Mouse (Mus musculus): ENCODE data around the gene Nfkbid. TPM values are rescaled to one million over a fixed set of nuclear protein-coding genes. Genes with fewer than 3 reads are reported as not detected.

The Nfkbid gene
- polyA plus RNA-seq, 1 experiment from 2014 or later = 2.5 TPM

DNA sequence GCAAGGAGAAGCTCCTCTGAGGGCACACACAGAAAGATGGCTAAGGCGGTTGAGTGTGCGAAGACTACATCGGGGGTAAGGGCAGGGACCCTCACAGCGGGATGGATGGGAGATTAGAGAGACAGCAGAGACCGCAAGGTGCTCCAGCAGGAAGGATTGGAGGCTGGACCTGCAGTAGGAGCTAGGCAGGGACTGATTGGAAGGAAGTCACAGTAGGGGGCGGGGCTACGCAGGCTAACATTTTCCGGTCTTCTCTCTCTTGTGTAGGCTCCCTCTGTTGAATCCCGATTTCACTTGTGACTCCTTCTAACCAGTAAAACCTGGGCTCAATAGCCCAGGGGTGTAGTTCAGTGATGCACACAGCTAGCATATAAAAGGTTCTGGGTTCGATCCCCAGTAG, 15.3 kb downstream of the Nfkbid start:
- WGBS = 21% methylated on average over 10 of the region's 10 CpGs
- H3K9me3 ChIP-seq (ENCODE audit: control insufficient read depth, low read length) = no peaks in the 10 kb centered on the region
- no peak for ATAC-seq
- no peak overlapping the region for H3K27ac ChIP-seq (ENCODE audit: low read depth, low read length)
- H3K27me3 ChIP-seq (replicated peaks; ENCODE audit: control insufficient read depth, insufficient read depth, low read length) = no peaks in the 10 kb centered on the region
- no peak overlapping the region for H3K4me3 ChIP-seq (ENCODE audit: low read length)
- H3K36me3 ChIP-seq (ENCODE audit: control insufficient read depth, insufficient read depth, low read length) = peaks cover 38% of the 10 kb centered on the region
- H3K4me2 ChIP-seq (ENCODE audit: low read length) = no peak overlapping the region
- no peak overlapping the region for H3K9ac ChIP-seq (ENCODE audit: low read depth, low read length)
- no peaks in the 10 kb centered on the region; the same call in none of the 2 replicates for H3K4me1 ChIP-seq (ENCODE audit: control insufficient read depth, insufficient read depth, low read depth, low read length)

DNA sequence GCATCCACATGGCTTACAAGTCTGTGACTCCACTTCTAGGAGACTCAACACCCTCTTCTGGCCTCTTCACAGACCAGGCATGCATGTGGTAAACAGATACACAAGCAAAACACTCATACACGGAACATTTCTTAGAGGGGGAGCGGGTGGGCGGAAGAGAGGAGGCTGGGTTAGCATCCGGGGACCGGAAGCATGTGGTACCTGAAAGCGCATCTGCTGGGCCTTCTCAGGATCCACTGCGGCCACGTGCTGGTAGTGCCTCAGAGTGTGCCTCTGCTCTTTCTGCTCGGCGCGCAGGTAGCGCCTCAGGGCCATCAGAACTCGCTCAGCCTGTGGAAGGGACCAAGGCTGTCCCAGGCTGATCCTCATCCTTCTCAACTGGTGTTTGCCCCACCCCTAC, 18.2 kb downstream of the Nfkbid start:
- peaks cover 49% of the 10 kb centered on the region for H3K36me3 ChIP-seq (ENCODE audit: control insufficient read depth, insufficient read depth, low read length)
- no peaks in the 10 kb centered on the region for H3K27me3 ChIP-seq (replicated peaks; ENCODE audit: control insufficient read depth, insufficient read depth, low read length)
- H3K27ac ChIP-seq (ENCODE audit: low read depth, low read length) = no peak overlapping the region
- H3K4me1 ChIP-seq (ENCODE audit: control insufficient read depth, insufficient read depth, low read depth, low read length) = peaks cover 10% of the 10 kb centered on the region
- no peak overlapping the region for H3K4me3 ChIP-seq (ENCODE audit: low read length)
- ATAC-seq = no peak
- WGBS = 86% methylated on average over 13 of the region's 13 CpGs
- no peaks in the 10 kb centered on the region for H3K9me3 ChIP-seq (ENCODE audit: control insufficient read depth, low read length)
- no peak overlapping the region for H3K9ac ChIP-seq (ENCODE audit: low read depth, low read length)
- H3K4me2 ChIP-seq (ENCODE audit: low read length) = no peak overlapping the region

DNA sequence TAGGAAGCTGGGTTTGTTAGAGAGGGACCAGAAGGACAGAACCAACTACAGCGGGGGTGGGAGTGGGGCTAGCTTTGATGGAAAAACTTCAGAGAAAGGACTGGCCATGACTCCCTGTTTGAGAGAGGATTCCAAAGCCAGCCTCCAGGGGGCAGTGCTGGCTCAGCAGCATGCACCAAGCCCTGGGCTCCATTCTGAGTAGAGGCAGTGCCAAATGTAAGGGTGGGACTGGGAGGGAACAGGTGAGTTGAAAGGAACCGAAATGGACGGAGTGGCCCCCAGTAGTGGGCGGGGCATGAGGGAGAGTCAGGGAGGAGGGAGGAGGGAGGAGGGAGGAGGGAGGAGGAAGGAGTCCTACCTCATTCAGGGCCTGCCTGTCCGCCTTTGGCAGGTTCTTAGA, 19.2 kb downstream of the Nfkbid start:
- WGBS = 24% methylated on average over 5 of the region's 5 CpGs
- no peak overlapping the region for H3K27ac ChIP-seq (ENCODE audit: low read depth, low read length)
- H3K27me3 ChIP-seq (replicated peaks; ENCODE audit: control insufficient read depth, insufficient read depth, low read length) = no peaks in the 10 kb centered on the region
- peaks cover 10% of the 10 kb centered on the region for H3K4me1 ChIP-seq (ENCODE audit: control insufficient read depth, insufficient read depth, low read depth, low read length)
- H3K9ac ChIP-seq (ENCODE audit: low read depth, low read length) = no peak overlapping the region
- ATAC-seq = no peak
- H3K36me3 ChIP-seq (ENCODE audit: control insufficient read depth, insufficient read depth, low read length) = peaks cover 39% of the 10 kb centered on the region
- H3K4me2 ChIP-seq (ENCODE audit: low read length) = no peak overlapping the region
- no peaks in the 10 kb centered on the region for H3K9me3 ChIP-seq (ENCODE audit: control insufficient read depth, low read length)
- no peak overlapping the region for H3K4me3 ChIP-seq (ENCODE audit: low read length)

GRCm38 (mm10) chr7:30443696-30444095, 22.2 kb downstream of the Nfkbid start:
- peak overlapping the region; percentile 85 for H3K4me2 ChIP-seq (ENCODE audit: low read length)
- H3K27me3 ChIP-seq (replicated peaks; ENCODE audit: control insufficient read depth, insufficient read depth, low read length) = no peaks in the 10 kb centered on the region
- peaks cover 21% of the 10 kb centered on the region for H3K36me3 ChIP-seq (ENCODE audit: control insufficient read depth, insufficient read depth, low read length)
- no peak for ATAC-seq
- peaks cover 14% of the 10 kb centered on the region for H3K4me1 ChIP-seq (ENCODE audit: control insufficient read depth, insufficient read depth, low read depth, low read length)
- H3K9ac ChIP-seq (ENCODE audit: low read depth, low read length) = peak overlapping the region; percentile 97
- H3K27ac ChIP-seq (ENCODE audit: low read depth, low read length) = peak overlapping the region; percentile 98
- H3K4me3 ChIP-seq (ENCODE audit: low read length) = peak overlapping the region; percentile 93
- WGBS = 15% methylated on average over 9 of the region's 9 CpGs
- no peaks in the 10 kb centered on the region for H3K9me3 ChIP-seq (ENCODE audit: control insufficient read depth, low read length)

- Histone ChIP-seq H3K36me3 (ENCODE audit: control insufficient read depth, insufficient read depth, low read length) (peaks cover 21% of the 10 kb centered on the region), H3K4me1 (ENCODE audit: control insufficient read depth, insufficient read depth, low read depth, low read length) (peaks cover 14% of the 10 kb centered on the region), H3K9ac (ENCODE audit: low read depth, low read length) (peak overlapping the region; percentile 97), H3K27me3 (replicated peaks; ENCODE audit: control insufficient read depth, insufficient read depth, low read length) (no peaks in the 10 kb centered on the region), H3K4me2 (ENCODE audit: low read length) (peak overlapping the region; percentile 85), H3K27ac (ENCODE audit: low read depth, low read length) (peak overlapping the region; percentile 98), H3K4me3 (ENCODE audit: low read length) (peak overlapping the region; percentile 93), H3K9me3 (ENCODE audit: control insufficient read depth, low read length) (no peaks in the 10 kb centered on the region)
- ATAC-seq = peak; percentile 53
- WGBS = under 1% methylated on average over 38 of the region's 38 CpGs
These were observed 22.8 kb downstream of the Nfkbid start for GRCm38 (mm10) chr7:30444154-30444970.

DNA sequence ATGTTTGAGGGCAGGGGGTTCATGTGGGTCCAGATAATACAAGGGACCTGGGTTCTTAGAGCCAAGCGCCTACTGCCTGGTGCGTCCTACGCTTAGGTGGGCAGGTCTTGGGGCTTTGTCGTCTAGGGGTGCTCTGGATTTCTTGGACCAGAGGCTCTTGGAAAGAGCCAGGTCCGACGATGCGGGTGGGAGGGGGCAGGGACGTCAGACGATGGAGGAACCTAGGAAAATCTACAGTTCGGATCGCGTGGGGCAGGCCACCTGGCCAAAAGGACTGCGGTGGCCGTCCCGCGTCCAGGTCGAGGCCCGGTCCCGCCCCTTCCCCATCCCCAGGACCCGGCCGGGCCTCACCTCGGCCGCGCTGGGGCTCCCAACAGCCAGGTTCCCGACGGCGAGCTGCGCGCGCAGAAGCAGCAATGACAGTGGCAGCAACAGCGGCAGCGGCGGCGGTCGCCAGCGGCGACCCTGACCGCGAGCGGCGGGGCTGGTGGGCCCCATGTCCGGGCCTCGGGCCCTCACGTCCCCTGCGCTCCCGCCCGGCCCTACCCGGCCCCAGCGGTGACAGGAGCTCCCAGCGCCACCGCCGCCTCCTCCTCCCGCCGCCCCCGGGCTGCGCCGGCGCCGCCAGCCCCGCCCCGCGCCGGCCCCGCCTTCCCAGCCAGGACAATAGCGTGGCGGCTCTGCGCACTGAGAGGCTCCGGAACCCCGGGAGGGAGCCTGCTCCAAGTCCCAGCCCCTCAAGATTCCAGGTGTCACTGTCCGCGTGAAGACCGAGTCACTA, 23.6 kb downstream of the Nfkbid start, which contains the start of gene Aplp1:
Aplp1 (minus strand) TSS at position 565 of the 781 bp plus-strand sequence.
- ATAC-seq = peak; percentile 85
- Histone ChIP-seq H3K36me3 (ENCODE audit: control insufficient read depth, insufficient read depth, low read length) (peaks cover 15% of the 10 kb centered on the region), H3K4me3 (ENCODE audit: low read length) (peak within 1 kb of the TSS; percentile 93), H3K9ac (ENCODE audit: low read depth, low read length) (peak within 1 kb of the TSS; percentile 97), H3K4me1 (ENCODE audit: control insufficient read depth, insufficient read depth, low read depth, low read length) (peaks cover 14% of the 10 kb centered on the region), H3K4me2 (ENCODE audit: low read length) (peak within 1 kb of the TSS; percentile 85), H3K27ac (ENCODE audit: low read depth, low read length) (peak within 1 kb of the TSS; percentile 98), H3K9me3 (ENCODE audit: control insufficient read depth, low read length) (no peaks in the 10 kb centered on the region), H3K27me3 (replicated peaks; ENCODE audit: control insufficient read depth, insufficient read depth, low read length) (no peaks in the 10 kb centered on the region)
- under 1% methylated on average over 58 of the region's 72 CpGs for WGBS

DNA sequence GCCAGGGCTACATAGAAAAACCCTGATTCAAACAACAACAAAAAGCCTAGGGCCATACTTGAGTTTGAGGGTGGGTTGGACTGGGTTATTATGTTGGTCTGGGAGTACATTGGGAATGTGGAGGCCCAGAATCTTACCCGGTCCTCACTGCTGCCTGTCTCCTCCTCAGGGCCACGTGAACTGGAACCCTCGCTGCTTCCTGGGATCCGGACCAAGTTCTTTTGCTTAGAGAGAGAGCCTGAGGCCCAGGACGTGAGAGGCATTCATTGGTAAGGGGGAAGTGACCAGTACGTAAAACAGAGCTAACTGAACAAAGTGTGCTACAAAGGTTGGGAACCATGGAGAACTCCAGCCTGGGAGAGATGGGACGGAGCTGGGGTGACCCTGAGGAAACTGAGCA, 28.7 kb downstream of the Nfkbid start:
- no peak for ATAC-seq
- H3K27me3 ChIP-seq (replicated peaks; ENCODE audit: control insufficient read depth, insufficient read depth, low read length) = peaks cover 22% of the 10 kb centered on the region
- H3K4me1 ChIP-seq (ENCODE audit: control insufficient read depth, insufficient read depth, low read depth, low read length) = peaks cover 11% of the 10 kb centered on the region
- WGBS = 65% methylated on average over 7 of the region's 7 CpGs
- H3K36me3 ChIP-seq (ENCODE audit: control insufficient read depth, insufficient read depth, low read length) = no peaks in the 10 kb centered on the region
- no peaks in the 10 kb centered on the region for H3K9me3 ChIP-seq (ENCODE audit: control insufficient read depth, low read length)
- no peak overlapping the region for H3K4me2 ChIP-seq (ENCODE audit: low read length)
- H3K4me3 ChIP-seq (ENCODE audit: low read length) = no peak overlapping the region
- no peak overlapping the region for H3K9ac ChIP-seq (ENCODE audit: low read depth, low read length)
- no peak overlapping the region for H3K27ac ChIP-seq (ENCODE audit: low read depth, low read length)

DNA sequence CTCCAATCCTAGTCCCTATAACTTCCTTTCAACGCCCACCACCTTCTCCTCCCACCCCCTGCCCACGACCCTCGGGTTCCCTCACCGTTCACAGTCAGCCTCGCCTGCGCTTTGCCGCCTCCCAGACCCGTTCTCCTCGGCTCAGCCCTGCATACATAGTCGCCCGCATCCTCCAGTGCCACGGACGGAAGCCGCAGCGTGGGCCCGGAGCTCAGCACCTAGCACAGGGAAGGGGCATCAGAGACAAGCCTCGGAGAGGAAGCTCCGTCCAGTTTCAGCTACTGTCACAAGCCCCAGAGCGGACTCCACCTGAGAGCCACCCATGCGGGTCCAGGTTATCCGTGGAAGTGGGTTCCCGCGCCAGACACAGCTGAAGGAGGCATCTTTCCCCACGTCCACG, 31.8 kb downstream of the Nfkbid start:
- H3K27me3 ChIP-seq (replicated peaks; ENCODE audit: control insufficient read depth, insufficient read depth, low read length) = peaks cover 37% of the 10 kb centered on the region
- peaks cover 26% of the 10 kb centered on the region for H3K4me1 ChIP-seq (ENCODE audit: control insufficient read depth, insufficient read depth, low read depth, low read length)
- no peak overlapping the region for H3K27ac ChIP-seq (ENCODE audit: low read depth, low read length)
- H3K36me3 ChIP-seq (ENCODE audit: control insufficient read depth, insufficient read depth, low read length) = no peaks in the 10 kb centered on the region
- ATAC-seq = no peak
- peak overlapping the region; percentile 29 for H3K4me3 ChIP-seq (ENCODE audit: low read length)
- H3K9ac ChIP-seq (ENCODE audit: low read depth, low read length) = peak overlapping the region; percentile 43; the same call in 1 of the 2 replicates
- 13% methylated on average over 25 of the region's 25 CpGs for WGBS
- H3K9me3 ChIP-seq (ENCODE audit: control insufficient read depth, low read length) = no peaks in the 10 kb centered on the region
- peak overlapping the region; percentile 51 for H3K4me2 ChIP-seq (ENCODE audit: low read length)

DNA sequence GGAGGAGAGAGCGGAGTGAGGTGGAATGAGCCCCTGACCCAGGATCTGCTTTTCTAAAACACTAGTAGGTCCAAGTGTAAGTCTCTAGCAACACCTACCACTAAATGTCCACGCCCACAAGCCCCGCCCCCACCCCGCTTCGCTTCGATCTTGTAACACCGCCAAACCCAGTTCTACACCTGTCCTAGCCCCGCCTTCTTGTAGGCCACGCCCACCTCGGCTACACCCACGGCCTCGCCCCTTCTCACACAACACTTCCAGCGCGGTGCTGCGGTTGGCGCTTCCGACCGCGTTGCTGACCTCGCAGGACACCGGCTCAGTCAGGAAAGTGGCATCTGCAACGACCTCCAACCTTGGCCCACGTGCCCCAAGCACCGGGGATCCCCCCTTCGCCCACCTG, 32.2 kb downstream of the Nfkbid start:
- Histone ChIP-seq H3K4me1 (ENCODE audit: control insufficient read depth, insufficient read depth, low read depth, low read length) (peaks cover 26% of the 10 kb centered on the region), H3K36me3 (ENCODE audit: control insufficient read depth, insufficient read depth, low read length) (no peaks in the 10 kb centered on the region), H3K27me3 (replicated peaks; ENCODE audit: control insufficient read depth, insufficient read depth, low read length) (peaks cover 37% of the 10 kb centered on the region), H3K9me3 (ENCODE audit: control insufficient read depth, low read length) (no peaks in the 10 kb centered on the region), H3K4me3 (ENCODE audit: low read length) (peak overlapping the region; percentile 29), H3K4me2 (ENCODE audit: low read length) (peak overlapping the region; percentile 51), H3K9ac (ENCODE audit: low read depth, low read length) (peak overlapping the region; percentile 43; the same call in 1 of the 2 replicates), H3K27ac (ENCODE audit: low read depth, low read length) (no peak overlapping the region)
- 0 out of 2 replicates have a peak, but pooled peaks have one; percentile 2 for ATAC-seq
- 3% methylated on average over 25 of the region's 25 CpGs for WGBS
